Mouse (Mus musculus): Measurements from ENCODE around the gene Ggta1. TPM values are rescaled to one million over a fixed set of nuclear protein-coding genes. Genes with fewer than 3 reads are reported as not detected.

The Ggta1 gene
- polyA plus RNA-seq, 1 experiment from 2014 or later: 7.1 TPM

DNA sequence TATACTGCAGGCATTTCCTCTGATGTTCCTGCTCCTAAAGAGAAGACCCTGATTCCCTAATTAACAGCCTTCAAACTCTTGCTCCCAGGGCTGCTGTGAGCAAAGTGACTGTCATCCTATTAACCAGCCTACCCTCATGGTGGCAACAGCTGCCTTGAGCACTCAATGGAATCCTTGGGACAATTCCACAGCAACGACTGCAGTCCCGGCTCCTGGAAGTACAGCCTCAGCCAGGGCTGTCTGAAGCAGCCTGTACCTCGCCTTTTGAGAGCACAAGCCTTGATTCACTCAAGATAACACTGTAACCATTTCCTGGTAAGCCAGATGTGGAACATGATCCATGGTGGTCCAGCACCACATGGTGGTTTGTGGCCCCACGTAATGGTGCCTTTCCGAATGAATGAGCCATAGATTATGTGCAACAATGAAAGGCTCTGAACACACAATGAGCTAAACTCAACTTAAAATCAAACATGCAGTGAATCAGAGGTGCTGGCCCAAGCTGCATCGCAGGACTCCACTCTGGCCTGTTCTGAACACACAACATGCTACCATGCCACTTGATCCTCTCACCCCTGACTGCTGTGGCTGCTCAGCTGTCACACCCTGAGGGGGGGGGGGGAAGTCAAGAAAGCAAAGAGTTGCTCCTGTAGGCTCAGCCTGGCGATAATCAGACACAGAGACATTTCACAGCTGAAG, 14.7 kb downstream of the Ggta1 start:
- H3K9me3 ChIP-seq (ENCODE audit: control insufficient read depth, low read length): no peaks in the 10 kb centered on the region
- 57% methylated on average over 7 of the region's 7 CpGs for WGBS
- no peak overlapping the region for H3K4me3 ChIP-seq (ENCODE audit: low read length)
- ATAC-seq: no peak
- H3K9ac ChIP-seq (ENCODE audit: low read depth, low read length): no peak overlapping the region
- no peak overlapping the region for H3K27ac ChIP-seq (ENCODE audit: low read depth, low read length)
- H3K36me3 ChIP-seq (ENCODE audit: control insufficient read depth, insufficient read depth, low read length): no peaks in the 10 kb centered on the region
- no peaks in the 10 kb centered on the region for H3K27me3 ChIP-seq (replicated peaks; ENCODE audit: control insufficient read depth, insufficient read depth, low read length)
- H3K4me2 ChIP-seq (ENCODE audit: low read length): no peak overlapping the region
- H3K4me1 ChIP-seq (ENCODE audit: control insufficient read depth, insufficient read depth, low read depth, low read length): no peaks in the 10 kb centered on the region

DNA sequence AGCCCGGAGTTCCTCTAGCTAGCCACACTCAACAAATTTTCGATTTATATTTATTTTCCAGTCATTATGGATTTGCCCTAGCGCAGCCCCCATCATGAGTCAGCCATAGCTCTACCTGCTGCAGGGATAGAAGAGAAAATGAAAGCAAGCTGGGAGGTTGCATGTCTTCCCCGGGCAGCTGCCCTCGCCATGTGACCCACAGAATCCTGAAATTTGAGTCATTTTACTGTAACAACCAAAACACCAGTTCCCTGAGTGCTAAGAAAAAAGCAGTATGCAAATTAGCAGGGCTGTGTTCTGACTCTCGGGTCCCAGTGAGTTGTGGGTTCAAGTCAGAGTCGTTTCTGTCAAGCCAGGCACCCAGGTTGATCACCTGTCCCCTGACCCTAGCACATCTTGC, 15.6 kb downstream of the Ggta1 start:
- Histone ChIP-seq H3K27me3 (replicated peaks; ENCODE audit: control insufficient read depth, insufficient read depth, low read length) (no peaks in the 10 kb centered on the region), H3K4me1 (ENCODE audit: control insufficient read depth, insufficient read depth, low read depth, low read length) (no peaks in the 10 kb centered on the region), H3K9ac (ENCODE audit: low read depth, low read length) (no peak overlapping the region), H3K4me2 (ENCODE audit: low read length) (no peak overlapping the region), H3K9me3 (ENCODE audit: control insufficient read depth, low read length) (no peaks in the 10 kb centered on the region), H3K4me3 (ENCODE audit: low read length) (no peak overlapping the region), H3K27ac (ENCODE audit: low read depth, low read length) (no peak overlapping the region), H3K36me3 (ENCODE audit: control insufficient read depth, insufficient read depth, low read length) (no peaks in the 10 kb centered on the region)
- ATAC-seq: no peak
- 85% methylated on average over 7 of the region's 7 CpGs for WGBS

DNA sequence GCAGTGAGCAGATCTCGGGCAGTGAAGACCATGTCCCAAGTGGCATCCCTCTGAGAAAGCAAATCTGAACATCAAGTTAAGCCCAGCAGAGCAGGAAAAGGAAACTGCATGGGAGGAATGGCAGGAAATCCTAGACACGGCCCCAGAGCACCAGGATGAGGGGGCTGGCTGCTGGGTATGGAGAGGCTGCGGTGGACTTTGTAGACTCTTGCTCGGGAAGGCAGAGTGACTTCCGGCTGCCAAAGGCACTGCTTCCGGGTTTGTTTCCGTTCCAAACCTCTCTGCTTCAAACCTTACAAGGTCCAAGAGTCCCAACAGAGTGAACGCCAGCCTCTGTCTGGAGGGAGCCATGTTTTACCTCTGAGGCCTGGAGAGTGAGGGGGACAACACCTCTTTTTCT, 16.2 kb downstream of the Ggta1 start:
- H3K4me2 ChIP-seq (ENCODE audit: low read length): no peak overlapping the region

DNA sequence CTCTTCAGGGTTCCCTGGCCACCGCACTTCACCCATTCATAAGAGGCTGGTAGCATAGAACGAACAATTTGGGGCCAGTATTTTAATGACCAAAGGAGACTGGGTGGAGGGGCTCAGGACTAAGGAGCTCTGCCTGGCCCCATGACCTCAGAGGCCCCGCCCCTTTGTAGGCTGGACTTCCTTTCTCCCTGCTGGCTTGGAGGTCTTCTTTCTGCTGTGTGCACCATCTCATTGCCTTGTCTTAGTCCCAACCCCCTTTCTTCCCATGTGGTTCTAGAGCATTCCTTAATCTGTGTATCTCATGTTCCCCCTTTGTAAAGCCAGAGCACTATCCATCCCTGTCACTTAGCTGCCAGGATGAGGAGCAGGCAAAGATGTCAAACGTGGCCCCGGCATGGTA, 16.7 kb downstream of the Ggta1 start:
- Histone ChIP-seq H3K4me1 (ENCODE audit: control insufficient read depth, insufficient read depth, low read depth, low read length) (no peaks in the 10 kb centered on the region), H3K4me3 (ENCODE audit: low read length) (no peak overlapping the region), H3K9ac (ENCODE audit: low read depth, low read length) (no peak overlapping the region), H3K9me3 (ENCODE audit: control insufficient read depth, low read length) (no peaks in the 10 kb centered on the region), H3K27me3 (replicated peaks; ENCODE audit: control insufficient read depth, insufficient read depth, low read length) (no peaks in the 10 kb centered on the region), H3K27ac (ENCODE audit: low read depth, low read length) (no peak overlapping the region), H3K36me3 (ENCODE audit: control insufficient read depth, insufficient read depth, low read length) (no peaks in the 10 kb centered on the region), H3K4me2 (ENCODE audit: low read length) (no peak overlapping the region)
- ATAC-seq: no peak
- 82% methylated on average over 5 of the region's 5 CpGs for WGBS

More for the DNA sequence above, 16.2 kb downstream of the Ggta1 start:
- Histone ChIP-seq H3K27ac (ENCODE audit: low read depth, low read length) (no peak overlapping the region), H3K4me1 (ENCODE audit: control insufficient read depth, insufficient read depth, low read depth, low read length) (no peaks in the 10 kb centered on the region), H3K36me3 (ENCODE audit: control insufficient read depth, insufficient read depth, low read length) (no peaks in the 10 kb centered on the region), H3K9me3 (ENCODE audit: control insufficient read depth, low read length) (no peaks in the 10 kb centered on the region), H3K9ac (ENCODE audit: low read depth, low read length) (no peak overlapping the region), H3K4me3 (ENCODE audit: low read length) (no peak overlapping the region), H3K27me3 (replicated peaks; ENCODE audit: control insufficient read depth, insufficient read depth, low read length) (no peaks in the 10 kb centered on the region)
- no peak for ATAC-seq
- 91% methylated on average over 8 of the region's 8 CpGs for WGBS

DNA sequence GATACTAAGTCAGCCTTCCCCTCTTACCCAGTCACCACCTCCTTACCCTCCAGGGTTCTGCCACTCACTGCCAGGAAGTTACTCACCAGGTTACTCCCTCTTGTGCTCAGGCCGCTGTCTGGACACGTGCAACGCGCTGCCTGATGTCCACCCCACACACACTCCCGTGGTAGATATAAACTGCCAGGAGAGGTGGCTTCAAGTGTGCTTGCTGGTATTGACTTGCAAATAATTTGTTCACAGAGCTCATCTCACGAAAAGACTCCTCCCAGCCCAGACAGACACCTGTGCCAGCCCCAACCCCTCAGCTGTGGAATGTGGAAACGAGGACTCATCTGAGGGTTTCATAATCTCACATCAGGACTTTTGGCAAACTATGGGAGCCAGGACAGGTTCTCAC, 17.4 kb downstream of the Ggta1 start:
- H3K9ac ChIP-seq (ENCODE audit: low read depth, low read length): no peak overlapping the region
- no peaks in the 10 kb centered on the region for H3K4me1 ChIP-seq (ENCODE audit: control insufficient read depth, insufficient read depth, low read depth, low read length)
- no peaks in the 10 kb centered on the region for H3K36me3 ChIP-seq (ENCODE audit: control insufficient read depth, insufficient read depth, low read length)
- no peak for ATAC-seq
- WGBS: 88% methylated on average over 7 of the region's 7 CpGs
- H3K27me3 ChIP-seq (replicated peaks; ENCODE audit: control insufficient read depth, insufficient read depth, low read length): no peaks in the 10 kb centered on the region
- H3K27ac ChIP-seq (ENCODE audit: low read depth, low read length): no peak overlapping the region
- H3K4me3 ChIP-seq (ENCODE audit: low read length): no peak overlapping the region
- H3K9me3 ChIP-seq (ENCODE audit: control insufficient read depth, low read length): no peaks in the 10 kb centered on the region
- no peak overlapping the region for H3K4me2 ChIP-seq (ENCODE audit: low read length)

DNA sequence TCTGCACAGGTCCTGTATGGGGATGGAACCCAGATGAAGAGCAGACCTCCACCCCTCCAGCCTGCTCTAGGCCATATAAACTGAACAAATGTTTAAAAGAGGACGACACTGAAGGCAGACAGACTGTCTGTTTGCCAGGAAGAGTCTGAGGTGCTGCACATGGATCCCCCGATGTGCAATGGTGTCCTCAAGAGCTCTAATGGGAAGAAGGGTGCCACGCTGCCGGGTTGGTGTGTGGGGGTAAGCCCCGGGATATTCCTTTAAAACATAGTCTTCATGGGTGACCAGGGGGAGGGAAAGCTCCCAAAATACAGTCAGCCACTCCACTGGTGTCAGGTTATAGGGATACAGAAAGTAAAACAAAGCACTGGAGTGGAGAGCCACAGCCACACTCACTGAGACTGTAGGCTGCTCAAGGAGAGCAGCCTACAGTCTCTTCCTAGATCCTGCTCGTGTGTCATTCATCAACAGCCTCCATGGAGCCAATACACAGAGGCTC, 18.2 kb downstream of the Ggta1 start:
- Histone ChIP-seq H3K27ac (ENCODE audit: low read depth, low read length) (no peak overlapping the region), H3K9ac (ENCODE audit: low read depth, low read length) (no peak overlapping the region), H3K4me2 (ENCODE audit: low read length) (no peak overlapping the region), H3K4me1 (ENCODE audit: control insufficient read depth, insufficient read depth, low read depth, low read length) (no peaks in the 10 kb centered on the region), H3K27me3 (replicated peaks; ENCODE audit: control insufficient read depth, insufficient read depth, low read length) (no peaks in the 10 kb centered on the region), H3K36me3 (ENCODE audit: control insufficient read depth, insufficient read depth, low read length) (no peaks in the 10 kb centered on the region), H3K9me3 (ENCODE audit: control insufficient read depth, low read length) (no peaks in the 10 kb centered on the region), H3K4me3 (ENCODE audit: low read length) (no peak overlapping the region)
- 73% methylated on average over 6 of the region's 6 CpGs for WGBS
- 0 out of 2 replicates have a peak, but pooled peaks have one; percentile 29 for ATAC-seq

DNA sequence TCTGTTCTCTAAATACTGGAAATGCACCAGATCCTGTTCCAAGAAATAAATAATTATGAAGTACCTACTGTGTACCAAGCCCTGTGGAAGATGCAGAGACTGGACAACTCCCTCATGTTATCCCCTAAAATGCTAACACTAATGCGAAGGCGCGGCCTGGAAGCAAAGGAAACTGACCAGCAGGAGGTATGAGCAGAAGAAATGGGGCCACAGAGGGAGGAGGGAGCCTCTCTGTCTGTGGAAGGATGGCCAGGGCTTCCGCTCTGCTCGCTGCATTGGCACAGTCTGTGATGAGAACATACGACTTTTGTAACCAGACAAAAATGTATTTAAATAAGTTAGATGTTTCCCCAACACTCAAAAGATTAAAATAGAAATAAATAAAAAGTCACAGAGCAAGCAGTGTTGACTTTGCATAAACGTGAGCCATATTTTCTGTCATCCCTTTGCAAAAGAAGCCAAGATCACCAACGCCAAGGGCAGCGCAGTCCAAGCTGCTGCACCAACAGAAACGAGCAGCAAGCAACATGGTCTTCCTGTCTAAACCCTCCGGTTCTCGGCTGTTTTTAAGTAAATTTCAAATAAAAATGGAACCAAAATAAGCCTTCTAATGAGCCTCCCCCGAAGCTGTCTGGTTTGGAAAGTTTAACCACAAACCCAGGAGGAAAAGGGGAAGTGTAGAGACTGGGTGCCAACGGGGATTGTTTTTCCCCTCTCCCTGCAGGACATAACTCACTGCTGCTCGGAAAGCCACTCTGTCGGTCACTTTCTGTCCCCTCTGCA, 18.9 kb downstream of the Ggta1 start:
- H3K27me3 ChIP-seq (replicated peaks; ENCODE audit: control insufficient read depth, insufficient read depth, low read length): no peaks in the 10 kb centered on the region
- ATAC-seq: no peak
- H3K4me2 ChIP-seq (ENCODE audit: low read length): no peak overlapping the region
- H3K4me1 ChIP-seq (ENCODE audit: control insufficient read depth, insufficient read depth, low read depth, low read length): no peaks in the 10 kb centered on the region
- no peak overlapping the region for H3K4me3 ChIP-seq (ENCODE audit: low read length)
- no peak overlapping the region for H3K9ac ChIP-seq (ENCODE audit: low read depth, low read length)
- no peak overlapping the region for H3K27ac ChIP-seq (ENCODE audit: low read depth, low read length)
- H3K36me3 ChIP-seq (ENCODE audit: control insufficient read depth, insufficient read depth, low read length): no peaks in the 10 kb centered on the region
- H3K9me3 ChIP-seq (ENCODE audit: control insufficient read depth, low read length): no peaks in the 10 kb centered on the region
- WGBS: 69% methylated on average over 16 of the region's 16 CpGs

DNA sequence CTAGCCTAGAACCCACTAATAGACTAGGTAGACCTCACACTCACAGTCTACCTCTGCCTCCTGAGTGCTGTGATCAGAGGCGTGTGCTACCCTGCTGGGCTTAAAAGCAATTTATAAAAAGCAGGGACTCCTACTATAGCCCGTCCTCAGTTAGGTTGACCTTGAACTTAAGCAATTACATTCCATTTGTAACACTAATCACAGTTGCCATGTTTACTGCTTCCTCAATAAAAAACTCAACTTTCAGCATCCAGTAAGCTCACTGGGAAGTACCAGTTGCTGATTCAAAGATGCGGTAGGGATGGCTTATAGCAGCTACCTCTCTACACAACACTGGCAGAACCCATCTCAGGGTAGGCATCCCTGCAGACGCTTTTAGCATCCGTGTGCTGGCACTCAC, 19.7 kb downstream of the Ggta1 start:
- no peak overlapping the region for H3K4me2 ChIP-seq (ENCODE audit: low read length)
- no peak overlapping the region for H3K4me3 ChIP-seq (ENCODE audit: low read length)
- no peak overlapping the region for H3K9ac ChIP-seq (ENCODE audit: low read depth, low read length)
- no peaks in the 10 kb centered on the region for H3K27me3 ChIP-seq (replicated peaks; ENCODE audit: control insufficient read depth, insufficient read depth, low read length)
- H3K27ac ChIP-seq (ENCODE audit: low read depth, low read length): no peak overlapping the region
- no peak for ATAC-seq
- WGBS: 79% methylated on average over 5 of the region's 5 CpGs
- no peaks in the 10 kb centered on the region for H3K9me3 ChIP-seq (ENCODE audit: control insufficient read depth, low read length)
- H3K36me3 ChIP-seq (ENCODE audit: control insufficient read depth, insufficient read depth, low read length): no peaks in the 10 kb centered on the region
- H3K4me1 ChIP-seq (ENCODE audit: control insufficient read depth, insufficient read depth, low read depth, low read length): no peaks in the 10 kb centered on the region

DNA sequence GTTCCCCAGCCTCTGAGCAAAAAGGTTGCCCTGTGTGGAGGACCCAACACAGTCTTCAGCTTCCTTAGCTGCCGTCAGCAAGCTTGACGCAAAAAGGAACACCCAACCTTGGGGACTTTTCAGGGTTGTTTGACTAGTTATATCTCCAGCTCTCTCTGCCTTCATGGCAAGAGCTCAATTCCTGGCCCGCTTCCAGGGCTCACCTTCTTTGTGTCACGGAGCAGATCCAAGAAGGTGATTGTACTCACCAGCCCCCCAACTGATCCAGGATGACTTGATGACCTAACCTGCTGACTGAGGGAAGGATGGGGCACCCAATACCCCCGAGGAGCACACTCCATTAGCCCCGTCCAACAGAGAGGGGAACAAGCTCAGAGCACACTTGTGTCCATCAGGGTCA, 21.0 kb downstream of the Ggta1 start:
- no peaks in the 10 kb centered on the region for H3K27me3 ChIP-seq (replicated peaks; ENCODE audit: control insufficient read depth, insufficient read depth, low read length)
- no peak overlapping the region for H3K4me2 ChIP-seq (ENCODE audit: low read length)
- no peak for ATAC-seq
- H3K4me1 ChIP-seq (ENCODE audit: control insufficient read depth, insufficient read depth, low read depth, low read length): no peaks in the 10 kb centered on the region
- H3K9ac ChIP-seq (ENCODE audit: low read depth, low read length): no peak overlapping the region
- H3K9me3 ChIP-seq (ENCODE audit: control insufficient read depth, low read length): no peaks in the 10 kb centered on the region
- H3K4me3 ChIP-seq (ENCODE audit: low read length): no peak overlapping the region
- H3K27ac ChIP-seq (ENCODE audit: low read depth, low read length): no peak overlapping the region
- no peaks in the 10 kb centered on the region for H3K36me3 ChIP-seq (ENCODE audit: control insufficient read depth, insufficient read depth, low read length)
- WGBS: 86% methylated on average over 6 of the region's 6 CpGs

All from hindbrain, embryonic 16.5 days (tissue).